Mouse (Mus musculus) liver, adult 2 months (tissue): ENCODE results near the gene Hoxb4. TPM values are rescaled to one million over a fixed set of nuclear protein-coding genes. Genes with fewer than 3 reads are reported as not detected.
A peak's percentile ranks its signal among the peaks of the same experiment; 100 is the strongest.

Source experiments
- DNase-seq: peaks from one replicate; pipeline ENCODE4 v3.0.0-alpha.2; 2011; ENCODE audit warnings: low read depth, low spot score; ENCODE audit errors: extremely low read depth
- H3K27ac ChIP-seq: fragments of 200-500 bp; replicated peaks from 2 replicates; pipeline ENCODE4 v1.5.1; 2012; ENCODE audit warnings: low read depth, mild to moderate bottlenecking, control low read depth, inconsistent platforms, low read length; ENCODE audit not compliant: insufficient read depth
- H3K27me3 ChIP-seq: fragments of 200-500 bp; 2 replicates; pipeline ENCODE4 v1.6.1; 2012; ENCODE audit warnings: mild to moderate bottlenecking, moderate library complexity, low read length, inconsistent platforms; ENCODE audit not compliant: control insufficient read depth, insufficient read depth
- H3K36me3 ChIP-seq: fragments of 200-500 bp; 2 replicates; pipeline ENCODE4 v1.6.1; 2012; ENCODE audit warnings: low read length, inconsistent platforms; ENCODE audit not compliant: control insufficient read depth, insufficient read depth
- H3K4me1 ChIP-seq: fragments of 200-500 bp; 2 replicates; pipeline ENCODE4 v1.6.1; 2011; ENCODE audit warnings: low read length; ENCODE audit not compliant: control insufficient read depth, insufficient read depth
- H3K4me3 ChIP-seq: fragments of 200-500 bp; 2 replicates; pipeline ENCODE4 v1.5.1; 2011; ENCODE audit warnings: low read depth, mild to moderate bottlenecking, control low read depth, low read length, moderate library complexity; ENCODE audit not compliant: insufficient read depth
- H3K79me2 ChIP-seq: fragments of 200-500 bp; 2 replicates; pipeline ENCODE4 v1.6.1; 2012; ENCODE audit warnings: inconsistent platforms, mild to moderate bottlenecking, low read length, moderate library complexity; ENCODE audit not compliant: control insufficient read depth, insufficient read depth
- H3K9ac ChIP-seq: fragments of 200-500 bp; 2 replicates; pipeline ENCODE4 v1.6.1; 2012; ENCODE audit warnings: low read depth, mild to moderate bottlenecking, control low read depth, inconsistent platforms, low read length
- CTCF ChIP-seq: fragments of 200-500 bp; IDR thresholded peaks from 2 replicates; pipeline ENCODE4 v1.5.1; 2011; ENCODE audit warnings: low read depth, low read length, control low read depth
- POLR2A ChIP-seq: fragments of 200-500 bp; IDR thresholded peaks from 2 replicates; pipeline ENCODE4 v1.6.1; 2011; ENCODE audit warnings: low read length, control low read depth; ENCODE audit not compliant: insufficient read depth; ENCODE audit errors: extremely low read depth
- WGBS: fragments of 180-500 bp; shearing (Covaris S2); methylation state at CpG from one replicate; pipeline ENCODE4 v1.1.7; 2018; 5-methylcytosine and 5-hydroxymethylcytosine counted together
- polyA plus RNA-seq: library from polyadenylated mRNA; depleted of rRNA; stranded (reverse); fragments of >200 nt; gene quantifications from 2 replicates; pipeline ENCODE4 v1.2.3, GENCODE M21; 2012
- total RNA-seq: library from RNA; depleted of rRNA; stranded (reverse); fragments of >200 nt; gene quantifications from 2 replicates; pipeline ENCODE4 v1.2.3, GENCODE M21; 2014

Gene Hoxb4
- total and polyA plus RNA-seq, 2 experiments: 0.37 to 0.91 TPM

DNA sequence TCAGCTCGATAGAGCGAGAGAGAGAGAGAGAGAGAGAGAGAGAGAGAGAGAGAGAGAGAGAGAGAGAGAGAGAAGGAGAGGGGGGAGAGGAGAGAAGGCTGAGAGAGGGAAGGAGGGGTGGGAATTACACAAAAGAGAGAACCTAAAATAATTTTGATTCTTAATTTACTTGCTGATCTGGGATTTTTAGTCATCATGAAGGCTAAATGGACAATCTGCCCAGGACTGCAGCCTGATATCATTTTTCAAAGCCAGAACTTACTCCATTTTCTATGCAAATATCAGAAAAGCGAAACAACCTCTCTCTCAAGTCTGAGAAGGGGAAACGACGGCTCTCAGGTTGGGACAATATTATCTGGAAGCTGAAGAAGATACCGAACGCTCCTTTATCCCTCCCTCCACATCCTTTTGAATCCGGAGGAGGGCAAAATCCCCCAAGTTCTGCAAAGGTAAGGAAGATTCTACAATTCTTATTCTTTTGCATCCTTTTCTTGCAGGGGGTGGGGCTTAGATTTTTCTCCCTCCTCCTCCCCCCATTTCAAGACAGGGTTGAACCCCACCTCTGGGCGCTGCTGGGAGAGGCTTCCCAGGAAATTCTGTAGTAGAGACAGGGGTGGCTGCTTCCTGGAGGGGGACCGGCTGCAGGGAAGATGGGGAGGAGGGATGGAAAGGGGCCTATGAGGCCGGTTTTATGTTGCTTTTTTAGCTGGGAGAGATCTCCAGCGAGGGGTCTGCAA lies 25.3 kb upstream of the Hoxb4 start:
- Histone ChIP-seq H3K4me1 (no peaks in the 10 kb centered on the region), H3K36me3 (no peaks in the 10 kb centered on the region), H3K79me2 (no peaks in the 10 kb centered on the region), H3K4me3 (no peak overlapping the region), H3K27ac (no peak overlapping the region), H3K9ac (no peak overlapping the region), H3K27me3 (peaks cover 15% of the 10 kb centered on the region; the same call in 1 of the 2 replicates)
- TF ChIP-seq POLR2A (no peak), CTCF (no peak)
- DNase-seq: no peak
- WGBS: 5% methylated on average over 12 of the region's 12 CpGs

DNA sequence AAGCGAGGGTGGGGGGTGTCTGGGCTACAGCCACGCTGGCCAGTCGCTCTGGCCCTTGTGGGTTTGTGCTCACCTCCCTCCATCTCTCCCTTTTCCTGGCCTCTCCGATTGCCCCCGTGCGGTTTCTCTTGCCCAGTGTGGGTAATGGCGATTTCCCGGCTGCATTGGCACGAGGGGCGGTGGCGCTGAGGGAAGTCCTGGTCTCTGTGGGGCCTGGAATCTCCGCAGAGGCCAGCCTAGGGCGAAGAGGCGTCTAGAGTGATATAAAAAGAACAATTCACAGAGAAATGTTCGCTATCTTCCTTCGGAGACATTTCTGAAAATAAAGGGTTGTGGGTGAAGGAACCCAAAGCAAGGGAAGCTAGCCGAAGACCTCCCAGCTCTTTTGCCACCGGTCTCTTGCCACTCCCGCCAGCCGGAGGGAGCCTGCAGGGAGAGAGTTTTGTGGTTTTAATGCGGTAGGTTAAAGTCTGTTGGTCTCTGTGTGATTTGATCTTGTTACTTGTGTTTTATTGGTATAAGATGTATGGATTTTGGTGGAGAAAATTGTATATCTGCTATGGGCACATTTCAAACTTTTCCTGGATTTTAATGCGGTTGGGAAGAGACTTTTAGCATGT lies 24.7 kb upstream of the Hoxb4 start:
- no peak for DNase-seq
- Histone ChIP-seq H3K4me3 (no peak overlapping the region), H3K27me3 (peaks cover 15% of the 10 kb centered on the region; the same call in 1 of the 2 replicates), H3K27ac (no peak overlapping the region), H3K36me3 (no peaks in the 10 kb centered on the region), H3K79me2 (no peaks in the 10 kb centered on the region), H3K9ac (no peak overlapping the region), H3K4me1 (no peaks in the 10 kb centered on the region)
- 15% methylated on average over 22 of the region's 22 CpGs for WGBS
- TF ChIP-seq POLR2A (no peak), CTCF (no peak)

DNA sequence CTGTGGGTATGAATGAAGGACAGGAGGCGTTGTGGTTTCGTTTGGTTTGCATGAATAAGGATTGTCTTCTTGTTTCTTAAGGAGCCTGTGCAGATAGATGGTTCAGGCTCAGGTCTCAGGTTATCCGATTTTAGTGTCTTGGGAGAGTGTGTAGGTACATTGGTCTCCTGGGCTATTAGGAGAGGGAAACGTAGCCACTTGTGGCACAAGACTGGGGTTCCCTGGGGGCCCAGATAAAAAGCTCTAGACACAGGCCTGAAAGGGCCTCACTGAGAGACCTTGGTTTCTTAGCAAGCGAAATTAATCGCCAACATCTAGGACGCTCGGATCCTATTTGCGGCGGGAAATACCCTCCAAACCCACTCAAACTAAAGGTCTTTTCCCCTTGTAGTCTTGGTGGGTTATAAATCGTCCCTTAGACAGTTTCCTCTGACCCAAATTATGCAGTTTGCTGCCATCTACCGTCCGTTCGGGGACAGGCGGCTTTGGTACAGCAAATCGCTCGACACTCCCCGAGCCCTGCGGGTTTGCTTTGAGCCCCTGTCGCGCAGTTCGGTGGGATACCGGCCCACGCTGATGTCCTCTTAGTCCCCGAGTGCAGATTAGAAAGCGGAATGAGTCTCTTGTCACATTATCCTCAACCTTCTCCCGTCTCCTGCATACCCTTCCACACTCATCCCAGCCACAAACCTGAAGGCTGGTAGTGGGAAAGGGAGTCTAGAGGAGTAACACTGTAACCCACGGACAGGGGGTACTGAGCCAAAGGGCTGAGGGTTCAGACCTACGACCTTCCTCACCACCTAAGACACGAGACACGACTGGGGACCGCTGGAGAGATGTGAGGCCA lies 23.6 kb upstream of the Hoxb4 start:
- Histone ChIP-seq H3K4me3 (no peak overlapping the region), H3K36me3 (no peaks in the 10 kb centered on the region), H3K9ac (no peak overlapping the region), H3K4me1 (no peaks in the 10 kb centered on the region), H3K79me2 (no peaks in the 10 kb centered on the region), H3K27ac (no peak overlapping the region), H3K27me3 (peaks cover 17% of the 10 kb centered on the region; the same call in 1 of the 2 replicates)
- DNase-seq: no peak
- TF ChIP-seq POLR2A (no peak), CTCF (peak; percentile 80)
- 2% methylated on average over 32 of the region's 32 CpGs for WGBS

DNA sequence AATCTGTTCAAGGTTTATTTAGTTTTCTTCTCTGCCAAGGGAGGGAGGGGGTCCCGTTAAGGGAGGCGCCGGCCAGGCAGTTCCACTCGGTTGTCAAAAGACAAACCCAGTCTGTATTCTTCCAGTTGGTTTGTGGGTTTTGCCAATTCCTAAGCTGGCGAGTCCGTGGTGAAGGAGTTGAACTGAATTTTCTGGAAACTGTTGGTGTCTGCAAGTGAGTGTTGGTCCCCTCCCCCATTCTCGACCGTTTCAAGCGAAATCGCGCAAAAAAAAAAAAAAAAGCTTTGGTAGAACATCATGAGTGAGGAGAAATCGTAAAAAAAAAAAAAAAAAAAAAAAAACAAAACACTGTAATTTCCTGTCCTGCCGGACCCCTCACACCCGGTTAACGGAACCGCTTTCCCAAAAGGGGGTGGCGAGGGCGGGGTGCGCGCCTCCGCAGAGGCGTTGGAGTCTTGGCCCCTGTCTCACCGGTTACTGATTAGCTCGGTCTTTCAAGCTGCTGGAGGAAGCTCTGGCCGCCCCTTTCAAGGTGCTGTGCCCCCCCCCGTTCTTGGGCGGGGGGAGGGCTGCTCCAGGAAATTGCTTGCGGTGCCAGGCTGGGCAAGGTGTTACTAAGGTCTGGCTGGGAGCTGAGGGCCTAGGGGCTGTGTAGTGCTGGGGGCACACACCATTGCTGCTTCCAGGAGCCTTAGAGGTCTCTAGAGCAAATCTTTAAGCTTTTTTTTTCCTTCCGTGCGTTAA lies 22.8 kb upstream of the Hoxb4 start:
- TF ChIP-seq POLR2A (no peak), CTCF (no peak)
- H3K9ac ChIP-seq: no peak overlapping the region
- DNase-seq: no peak
- H3K27me3 ChIP-seq: peaks cover 20% of the 10 kb centered on the region; the same call in 1 of the 2 replicates
- H3K36me3 ChIP-seq: no peaks in the 10 kb centered on the region
- no peak overlapping the region for H3K4me3 ChIP-seq
- H3K4me1 ChIP-seq: no peaks in the 10 kb centered on the region
- WGBS: 3% methylated on average over 30 of the region's 30 CpGs
- no peaks in the 10 kb centered on the region for H3K79me2 ChIP-seq
- no peak overlapping the region for H3K27ac ChIP-seq

DNA sequence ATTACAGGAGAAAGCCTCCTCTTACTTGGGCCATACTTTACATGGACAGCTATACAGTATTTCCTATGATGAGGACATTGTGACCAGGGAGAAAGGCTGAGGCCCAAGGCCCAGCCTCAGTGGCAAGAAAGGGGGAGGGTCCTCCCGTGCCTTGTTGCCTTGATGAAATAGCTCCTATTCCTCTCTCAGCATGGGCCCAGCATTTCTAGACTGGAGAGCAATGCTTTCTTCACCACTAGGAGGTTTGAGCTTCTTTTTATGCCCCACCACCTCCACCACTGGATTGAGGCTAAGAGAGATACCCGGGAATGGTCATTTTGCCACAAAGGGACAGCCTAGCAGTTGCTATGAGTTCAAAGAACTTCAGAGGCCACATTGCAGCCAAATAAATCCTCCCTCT lies 21.1 kb upstream of the Hoxb4 start:
- no peak overlapping the region for H3K27ac ChIP-seq

More for the DNA sequence above, 21.1 kb upstream of the Hoxb4 start:
- no peak overlapping the region for H3K4me3 ChIP-seq
- no peaks in the 10 kb centered on the region for H3K36me3 ChIP-seq
- no peak for TF ChIP-seq POLR2A
- TF ChIP-seq CTCF: no peak
- H3K4me1 ChIP-seq: no peaks in the 10 kb centered on the region
- H3K9ac ChIP-seq: no peak overlapping the region
- H3K27me3 ChIP-seq: peaks cover 28% of the 10 kb centered on the region
- no peaks in the 10 kb centered on the region for H3K79me2 ChIP-seq
- DNase-seq: no peak
- WGBS: 23% methylated on average over 2 of the region's 2 CpGs
